Comparison of ENCODE assay signal across 17 mouse cellular contexts in the genomic region with DNA sequence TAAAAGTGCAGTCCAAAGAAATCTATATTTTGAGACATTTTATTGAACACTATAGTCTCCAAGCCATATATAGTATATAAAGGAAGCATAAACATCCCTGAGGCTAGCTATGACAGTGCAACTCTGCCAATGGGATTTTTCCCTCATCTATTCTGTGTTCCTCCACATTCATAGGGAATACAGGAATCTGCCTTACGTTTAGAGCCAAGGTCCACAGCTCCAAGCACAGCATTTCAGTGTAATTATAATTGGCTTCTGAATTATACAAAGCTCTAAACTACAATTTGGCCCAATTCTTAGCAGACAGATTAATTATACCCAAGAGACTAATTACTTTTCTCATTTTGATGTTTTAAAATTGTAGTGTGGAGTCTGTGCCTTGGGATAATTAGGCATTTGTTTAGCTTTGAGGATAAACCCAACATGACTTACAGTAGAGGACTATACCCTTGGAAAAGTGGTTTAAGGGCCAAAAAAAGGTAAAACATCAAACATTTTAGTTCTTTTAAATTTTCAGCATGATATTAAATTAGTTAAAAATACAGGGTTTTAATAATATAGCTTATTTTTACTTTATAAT.
DNase-seq lines count a peak whose midpoint lies in the region; ATAC-seq lines count a peak whose summit lies in the region.
"Had no signal": no experiment of that assay in that cellular context is flagged by ENCODE, and none has a peak within 500 bp of the region (broad histone marks: within the 10 kb centered on the region; RNA-seq: fewer than 3 reads in every experiment).

No protein-coding gene starts in this region.

- H3K9ac ChIP-seq in hindbrain, embryonic 12.5 days, result no peak overlapping the region
- H3K9ac ChIP-seq in hindbrain, embryonic 11.5 days (ENCODE audit: low read depth, low read length), result no peak overlapping the region
- no peak overlapping the region for H3K9ac ChIP-seq in forebrain, embryonic 15.5 days (replicated peaks)
- H3K9ac ChIP-seq in midbrain, embryonic 14.5 days (replicated peaks; ENCODE audit: low read length), result no peak overlapping the region

- H3K4me3 ChIP-seq in hindbrain, embryonic 12.5 days, result no peak overlapping the region
- H3K4me3 ChIP-seq in hindbrain, embryonic 11.5 days (ENCODE audit: low read depth, low read length), result no peak overlapping the region
- H3K4me3 ChIP-seq in forebrain, embryonic 15.5 days, result no peak overlapping the region
- no peak overlapping the region for H3K4me3 ChIP-seq in midbrain, embryonic 14.5 days (replicated peaks; ENCODE audit: low read depth, low read length)

- H3K36me3 ChIP-seq in hindbrain, embryonic 12.5 days, result no peaks in the 10 kb centered on the region
- H3K36me3 ChIP-seq in hindbrain, embryonic 11.5 days (ENCODE audit: control insufficient read depth, insufficient read depth, low read length), result no peaks in the 10 kb centered on the region
- no peaks in the 10 kb centered on the region for H3K36me3 ChIP-seq in forebrain, embryonic 15.5 days
- no peaks in the 10 kb centered on the region for H3K36me3 ChIP-seq in midbrain, embryonic 14.5 days (ENCODE audit: control insufficient read depth, insufficient read depth, low read length)

- WGBS in hindbrain, embryonic 12.5 days, result 47% methylated on average over 1 of the region's 1 CpGs
- 49% methylated on average over 1 of the region's 1 CpGs for WGBS in hindbrain, embryonic 11.5 days
- WGBS in forebrain, embryonic 15.5 days, result 2% methylated on average over 1 of the region's 1 CpGs
- WGBS in midbrain, embryonic 14.5 days, result 23% methylated on average over 1 of the region's 1 CpGs

- H3K9me3 ChIP-seq in hindbrain, embryonic 12.5 days (replicated peaks), result no peaks in the 10 kb centered on the region
- H3K9me3 ChIP-seq in hindbrain, embryonic 11.5 days (ENCODE audit: control insufficient read depth, low read length), result no peaks in the 10 kb centered on the region
- no peaks in the 10 kb centered on the region for H3K9me3 ChIP-seq in forebrain, embryonic 15.5 days
- H3K9me3 ChIP-seq in midbrain, embryonic 14.5 days (ENCODE audit: control insufficient read depth, low read length), result no peaks in the 10 kb centered on the region

- 0 out of 2 replicates have a peak, but pooled peaks have one; percentile 52 for ATAC-seq in hindbrain, embryonic 12.5 days (ENCODE audit: low FRiP score)
- ATAC-seq in hindbrain, embryonic 11.5 days (ENCODE audit: low FRiP score), result no peak
- ATAC-seq in forebrain, embryonic 15.5 days (replicated peaks), result peak; percentile 95
- ATAC-seq in midbrain, embryonic 14.5 days (ENCODE audit: low FRiP score, low TSS enrichment), result peak; percentile 49
- ATAC-seq: inflammation-experienced regulatory T-cells, adult 6 months had no signal

- H3K27me3 ChIP-seq in hindbrain, embryonic 12.5 days, result no peaks in the 10 kb centered on the region
- H3K27me3 ChIP-seq in hindbrain, embryonic 11.5 days (ENCODE audit: control insufficient read depth, insufficient read depth, low read length), result no peaks in the 10 kb centered on the region
- no peaks in the 10 kb centered on the region for H3K27me3 ChIP-seq in forebrain, embryonic 15.5 days
- H3K27me3 ChIP-seq in midbrain, embryonic 14.5 days (ENCODE audit: control insufficient read depth, insufficient read depth, low read length), result no peaks in the 10 kb centered on the region
- H3K27me3 ChIP-seq: CH12.LX had no signal

- no peaks in the 10 kb centered on the region for H3K4me1 ChIP-seq in hindbrain, embryonic 12.5 days
- no peaks in the 10 kb centered on the region for H3K4me1 ChIP-seq in hindbrain, embryonic 11.5 days (replicated peaks; ENCODE audit: control insufficient read depth, insufficient read depth, low read length)
- peaks cover 4% of the 10 kb centered on the region; the same call in 1 of the 2 replicates for H3K4me1 ChIP-seq in forebrain, embryonic 15.5 days
- H3K4me1 ChIP-seq in midbrain, embryonic 14.5 days (ENCODE audit: control insufficient read depth, insufficient read depth, low read length), result no peaks in the 10 kb centered on the region

- no peak overlapping the region for H3K4me2 ChIP-seq in hindbrain, embryonic 12.5 days (replicated peaks)
- no peak overlapping the region for H3K4me2 ChIP-seq in hindbrain, embryonic 11.5 days (replicated peaks; ENCODE audit: low read depth, low read length)
- no peak overlapping the region for H3K4me2 ChIP-seq in forebrain, embryonic 15.5 days (replicated peaks)
- H3K4me2 ChIP-seq in midbrain, embryonic 14.5 days (ENCODE audit: low read length), result no peak overlapping the region

- no peak for DNase-seq in hindbrain, embryonic 11.5 days (ENCODE audit: low spot score)
- peak; percentile 9 for DNase-seq in brain, adult 2 months (ENCODE audit: low read depth, low spot score)
- DNase-seq in midbrain, embryonic 14.5 days, result peak; percentile 40
- no peak for DNase-seq in spleen, postnatal 10 days (ENCODE audit: low spot score in 2 of 2)
- no peak for DNase-seq in frontal cortex, adult 2 months (ENCODE audit: extremely low spot score in 1 of 2, low spot score in 1 of 2)
- no peak for DNase-seq in left cerebral cortex, adult 9 months (ENCODE audit: low spot score in 2 of 2)
- DNase-seq: adrenal gland, adult 8-10 months; cerebellum, adult 8-10 months; gastrocnemius, postnatal 25 days; heart, postnatal 14 days; layer of hippocampus, postnatal 36 days; lung, adult 18-20 months had no signal

- no peak overlapping the region for H3K27ac ChIP-seq in hindbrain, embryonic 12.5 days
- H3K27ac ChIP-seq in hindbrain, embryonic 11.5 days (ENCODE audit: low read depth, low read length), result no peak overlapping the region
- no peak overlapping the region for H3K27ac ChIP-seq in forebrain, embryonic 15.5 days (replicated peaks)
- no peak overlapping the region for H3K27ac ChIP-seq in midbrain, embryonic 14.5 days (replicated peaks; ENCODE audit: low read depth, low read length)
- H3K27ac ChIP-seq: macrophage had no signal

Comparison
In these comparisons a context has a peak if more than half of its experiments do, and no peak if none do; other contexts are left out.
1. DNase-seq: peak in brain, adult 2 months (single experiment) and midbrain, embryonic 14.5 days (single experiment); none in hindbrain, embryonic 11.5 days (single experiment), spleen, postnatal 10 days (0 of 2), frontal cortex, adult 2 months (0 of 2) and left cerebral cortex, adult 9 months (0 of 2).